Mouse (Mus musculus) megakaryocyte, embryonic 14.5 days (primary cell): ENCODE data around the gene Pomgnt1. TPM values are rescaled to one million over a fixed set of nuclear protein-coding genes. Genes with fewer than 3 reads are reported as not detected.
A peak's percentile ranks its signal among the peaks of the same experiment; 100 is the strongest.

Experiments used
- H3K27me3 ChIP-seq: replicated peaks from 2 replicates; pipeline ENCODE3; 2012; ENCODE audit warnings: inconsistent platforms
- H3K36me3 ChIP-seq: replicated peaks from 2 replicates; pipeline ENCODE3; 2012; ENCODE audit warnings: low read length, inconsistent platforms, mixed read lengths
- H3K4me1 ChIP-seq: 2 replicates; pipeline ENCODE4 v1.6.1; 2012; ENCODE audit warnings: inconsistent platforms
- H3K4me3 ChIP-seq: replicated peaks from 2 replicates; pipeline ENCODE3; 2012; ENCODE audit warnings: moderate library complexity, mild to moderate bottlenecking, inconsistent platforms
- H3K9me3 ChIP-seq: 2 replicates; pipeline ENCODE4 v1.6.1; 2012; ENCODE audit warnings: inconsistent platforms
- FLI1 ChIP-seq: IDR thresholded peaks from 2 replicates; pipeline ENCODE4 v1.6.1; 2012; ENCODE audit warnings: low read length, inconsistent platforms, mixed read lengths
- GATA1 ChIP-seq: IDR thresholded peaks from 3 replicates; pipeline ENCODE4 v1.6.1; 2012; ENCODE audit warnings: mixed read lengths, low read length, inconsistent platforms, borderline replicate concordance
- polyA plus RNA-seq: library from polyadenylated mRNA; stranded (reverse); fragments of >175 nt; gene quantifications from 2 replicates; pipeline ENCODE4 v1.2.3, GENCODE M21; 2012; ENCODE audit warnings: low replicate concordance; ENCODE audit not compliant: insufficient read depth

The Pomgnt1 gene
- polyA plus RNA-seq, 1 experiment = 6.1 TPM

- Histone ChIP-seq H3K27me3 (no peaks in the 10 kb centered on the region), H3K9me3 (no peaks in the 10 kb centered on the region), H3K4me3 (no peak overlapping the region), H3K36me3 (peaks cover 100% of the 10 kb centered on the region), H3K4me1 (peaks cover 7% of the 10 kb centered on the region)
- TF ChIP-seq FLI1 = no peak
- TF ChIP-seq GATA1 = no peak
Observed at GRCm38 (mm10) chr4:116096291-116096690, 27.3 kb upstream of the Pomgnt1 start.

DNA sequence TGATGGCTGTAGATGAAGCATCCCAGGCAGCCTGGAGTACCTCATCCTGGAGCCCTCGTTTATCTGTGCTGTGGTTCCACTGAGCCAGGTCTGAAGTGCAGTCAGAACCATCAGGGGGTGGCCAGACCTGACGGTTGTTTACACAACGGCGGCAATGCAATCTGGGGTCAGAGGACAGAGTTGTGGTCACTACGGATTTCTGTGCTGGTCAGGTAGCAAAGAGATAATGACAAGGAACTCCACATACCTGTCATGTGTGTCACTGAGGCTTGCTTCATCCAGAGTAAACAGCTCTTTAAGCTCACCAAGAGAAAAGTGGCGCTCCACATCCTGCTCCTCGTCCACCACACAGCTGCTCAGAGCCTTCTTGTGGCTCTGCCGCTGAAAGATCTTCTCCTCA, 26.4 kb upstream of the Pomgnt1 start:
- Histone ChIP-seq H3K27me3 (no peaks in the 10 kb centered on the region), H3K4me1 (peaks cover 13% of the 10 kb centered on the region), H3K9me3 (no peaks in the 10 kb centered on the region), H3K4me3 (no peak overlapping the region), H3K36me3 (peaks cover 100% of the 10 kb centered on the region)
- TF ChIP-seq FLI1 (no peak), GATA1 (no peak)

DNA sequence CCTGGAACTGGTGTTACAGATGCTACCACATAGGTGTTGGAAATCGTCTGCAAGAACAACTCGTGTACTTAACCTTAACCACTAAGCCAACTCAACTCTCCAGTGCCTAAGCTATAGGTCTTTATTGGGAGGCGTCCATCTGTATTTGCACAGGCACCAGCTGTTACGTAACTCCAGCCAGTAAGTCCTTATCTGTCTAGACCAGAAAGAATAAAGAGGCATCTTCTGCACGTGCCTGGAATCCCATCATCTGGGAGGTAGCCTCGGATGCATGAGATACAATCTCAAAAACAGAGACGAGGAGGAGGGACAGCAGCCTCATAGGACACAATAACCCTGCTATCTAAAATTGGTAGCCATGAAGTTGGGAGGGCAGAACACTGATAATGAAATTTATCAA, 22.7 kb upstream of the Pomgnt1 start:
- H3K4me1 ChIP-seq = peaks cover 13% of the 10 kb centered on the region
- no peaks in the 10 kb centered on the region for H3K27me3 ChIP-seq
- H3K4me3 ChIP-seq = no peak overlapping the region
- H3K36me3 ChIP-seq = peaks cover 97% of the 10 kb centered on the region
- no peaks in the 10 kb centered on the region for H3K9me3 ChIP-seq
- TF ChIP-seq GATA1 (no peak), FLI1 (no peak)

GRCm38 (mm10) chr4:116105278-116105677, 18.4 kb upstream of the Pomgnt1 start:
- H3K4me1 ChIP-seq = peaks cover 13% of the 10 kb centered on the region
- no peak overlapping the region for H3K4me3 ChIP-seq
- no peaks in the 10 kb centered on the region for H3K27me3 ChIP-seq
- no peak for TF ChIP-seq GATA1
- TF ChIP-seq FLI1 = no peak
- H3K36me3 ChIP-seq = peaks cover 80% of the 10 kb centered on the region
- no peaks in the 10 kb centered on the region for H3K9me3 ChIP-seq

DNA sequence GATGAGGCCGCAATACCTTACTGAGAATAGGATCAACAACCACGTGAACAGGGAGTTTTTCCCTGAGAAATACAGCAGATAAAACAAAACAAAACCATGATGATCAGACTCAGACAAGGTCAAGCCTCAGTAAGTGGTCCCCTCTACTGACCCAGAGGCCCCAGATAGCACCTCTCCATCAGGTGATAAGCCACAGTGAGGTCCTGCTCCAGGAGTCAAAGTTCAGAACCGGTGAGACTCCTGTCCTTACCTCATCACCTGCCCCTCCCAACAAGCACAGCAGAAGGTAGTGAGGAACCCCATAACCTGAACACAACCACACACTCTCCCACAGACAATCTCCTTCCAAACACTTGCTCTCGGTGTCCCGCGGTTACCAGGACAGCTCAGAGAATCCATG, 12.9 kb upstream of the Pomgnt1 start:
- Histone ChIP-seq H3K4me3 (no peak overlapping the region), H3K36me3 (peaks cover 78% of the 10 kb centered on the region), H3K27me3 (no peaks in the 10 kb centered on the region), H3K9me3 (no peaks in the 10 kb centered on the region), H3K4me1 (no peaks in the 10 kb centered on the region; the same call in 1 of the 2 replicates)
- TF ChIP-seq FLI1 (no peak), GATA1 (no peak)

DNA sequence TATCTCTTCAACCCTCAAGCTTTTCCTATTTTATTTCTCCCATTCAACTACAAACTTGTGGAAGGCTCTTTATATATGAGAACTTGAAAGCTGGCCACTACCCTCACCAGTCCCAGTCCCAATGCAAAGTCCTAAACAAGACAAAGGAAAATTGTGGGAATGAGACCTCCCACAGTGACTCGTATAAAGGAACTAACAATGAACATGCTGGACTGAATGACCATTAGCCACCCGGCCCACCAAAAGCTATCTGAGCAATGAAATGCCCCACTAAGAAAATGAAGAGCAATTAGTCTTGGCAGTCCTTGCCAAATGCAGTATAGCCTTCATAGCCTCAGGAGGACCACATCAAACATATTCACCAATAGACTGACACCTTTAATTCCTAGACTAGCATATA, 12.2 kb upstream of the Pomgnt1 start:
- no peaks in the 10 kb centered on the region for H3K9me3 ChIP-seq
- no peak overlapping the region for H3K4me3 ChIP-seq
- TF ChIP-seq FLI1 = no peak
- H3K36me3 ChIP-seq = peaks cover 80% of the 10 kb centered on the region
- no peaks in the 10 kb centered on the region for H3K27me3 ChIP-seq
- no peaks in the 10 kb centered on the region; the same call in 1 of the 2 replicates for H3K4me1 ChIP-seq

DNA sequence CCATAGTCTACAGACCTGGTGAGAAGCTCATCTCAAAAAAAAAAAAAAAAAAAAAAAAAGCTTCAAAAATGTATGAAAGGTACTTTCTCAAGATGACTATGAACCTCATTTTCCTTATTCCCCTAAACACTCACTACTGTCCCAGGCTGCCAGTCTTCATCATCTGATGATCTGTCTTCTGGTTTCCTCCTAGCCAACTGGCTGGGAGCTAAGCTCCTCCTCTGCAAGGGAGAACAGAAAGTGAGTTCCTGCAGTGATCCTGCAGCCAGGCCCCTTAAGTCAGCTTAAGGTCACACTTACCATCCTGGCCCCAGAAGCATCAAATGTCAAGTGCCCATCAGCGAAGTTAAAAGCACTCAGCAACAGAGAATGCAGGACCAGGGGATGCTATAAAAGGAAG, 878 bp upstream of the Pomgnt1 start:
- Histone ChIP-seq H3K4me3 (peak overlapping the region; percentile 94), H3K36me3 (peaks cover 26% of the 10 kb centered on the region), H3K27me3 (no peaks in the 10 kb centered on the region), H3K9me3 (no peaks in the 10 kb centered on the region), H3K4me1 (peaks cover 36% of the 10 kb centered on the region)
- TF ChIP-seq GATA1 = no peak
- no peak for TF ChIP-seq FLI1

- peaks cover 36% of the 10 kb centered on the region for H3K4me1 ChIP-seq
- no peaks in the 10 kb centered on the region for H3K9me3 ChIP-seq
- H3K4me3 ChIP-seq = no peak overlapping the region
- TF ChIP-seq GATA1 = no peak
- no peak for TF ChIP-seq FLI1
- peaks cover 17% of the 10 kb centered on the region for H3K36me3 ChIP-seq
- H3K27me3 ChIP-seq = no peaks in the 10 kb centered on the region
Observed at GRCm38 (mm10) chr4:116125803-116126386, 2.3 kb downstream of the Pomgnt1 start.

GRCm38 (mm10) chr4:116127956-116128355, 4.3 kb downstream of the Pomgnt1 start:
- Histone ChIP-seq H3K4me1 (peaks cover 22% of the 10 kb centered on the region), H3K9me3 (no peaks in the 10 kb centered on the region), H3K36me3 (peaks cover 16% of the 10 kb centered on the region), H3K4me3 (no peak overlapping the region), H3K27me3 (no peaks in the 10 kb centered on the region)
- TF ChIP-seq FLI1 (no peak), GATA1 (no peak)

DNA sequence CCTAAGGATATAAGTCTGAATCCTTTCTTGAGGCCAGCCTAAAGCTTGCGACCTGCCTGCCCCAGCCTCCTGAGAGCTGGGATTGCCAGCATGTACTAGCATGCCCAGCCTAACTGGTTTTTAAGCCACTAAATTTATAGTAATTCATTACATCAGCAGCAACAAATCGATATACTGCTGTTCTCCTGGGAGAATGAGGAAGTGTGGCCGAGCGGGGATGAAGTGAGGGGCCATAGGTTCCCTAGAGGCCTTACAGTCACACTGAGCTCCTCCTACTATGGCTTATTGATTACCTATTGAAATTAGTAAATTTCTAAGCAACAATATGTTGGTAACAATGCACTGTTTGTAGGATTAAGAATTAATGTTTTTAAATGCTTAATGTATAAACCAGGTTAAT, 9.5 kb downstream of the Pomgnt1 start:
- Histone ChIP-seq H3K4me1 (peaks cover 15% of the 10 kb centered on the region), H3K36me3 (peaks cover 12% of the 10 kb centered on the region)
- TF ChIP-seq GATA1 = no peak
- no peak for TF ChIP-seq FLI1

GRCm38 (mm10) chr4:116134990-116135389, 11.3 kb downstream of the Pomgnt1 start:
- no peak overlapping the region for H3K4me3 ChIP-seq
- peaks cover 12% of the 10 kb centered on the region for H3K36me3 ChIP-seq
- TF ChIP-seq GATA1 = no peak
- no peaks in the 10 kb centered on the region for H3K9me3 ChIP-seq
- peaks cover 3% of the 10 kb centered on the region for H3K27me3 ChIP-seq
- H3K4me1 ChIP-seq = peaks cover 15% of the 10 kb centered on the region

More for the DNA sequence above, 9.5 kb downstream of the Pomgnt1 start:
- Histone ChIP-seq H3K9me3 (no peaks in the 10 kb centered on the region), H3K27me3 (no peaks in the 10 kb centered on the region), H3K4me3 (no peak overlapping the region)
